Mouse (Mus musculus): ENCODE measurements around the gene Mettl7a2.
"Not testable (repeated sequence)": the region's sequence is repeated elsewhere in the genome, so short reads cannot be mapped to it uniquely, and the experiment has no call there.

Mettl7a2 gene

GRCm38 (mm10) chr15:100337847-100338246 is 15.2 kb upstream of the Mettl7a2 start:
- not testable (repeated sequence) for DNase-seq

DNA sequence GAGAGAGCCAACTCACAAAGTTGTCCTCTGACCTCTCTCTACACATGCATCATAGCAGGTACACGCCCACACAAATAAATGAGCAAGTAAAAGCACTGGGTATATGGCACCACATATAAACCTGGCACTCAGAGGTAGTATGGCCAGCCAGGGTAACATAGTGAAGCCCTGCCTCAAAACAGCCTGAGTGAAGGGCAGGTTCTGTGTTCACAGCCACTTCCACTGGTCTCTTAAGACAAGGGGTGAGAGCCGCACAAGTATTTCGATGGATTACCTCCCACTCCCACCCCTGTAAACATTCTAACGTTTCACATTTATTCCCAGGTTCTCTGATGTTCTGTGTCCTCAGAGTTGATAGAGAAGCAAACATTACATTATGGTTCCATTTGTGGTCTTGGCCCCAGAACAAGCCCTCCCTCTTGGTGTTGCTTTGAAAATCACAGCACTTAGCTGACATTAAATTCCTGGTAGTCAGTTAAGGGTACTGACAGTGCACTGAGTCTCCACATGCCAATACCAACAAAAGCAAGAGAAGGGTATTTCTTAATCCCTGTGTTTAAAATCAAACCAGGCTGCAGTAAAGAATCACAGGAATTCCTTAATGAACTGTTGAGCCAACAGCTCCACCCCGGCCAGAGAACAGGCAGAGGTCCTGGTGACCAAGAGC is 11.6 kb upstream of the Mettl7a2 start:
- not testable (repeated sequence) for DNase-seq

DNA sequence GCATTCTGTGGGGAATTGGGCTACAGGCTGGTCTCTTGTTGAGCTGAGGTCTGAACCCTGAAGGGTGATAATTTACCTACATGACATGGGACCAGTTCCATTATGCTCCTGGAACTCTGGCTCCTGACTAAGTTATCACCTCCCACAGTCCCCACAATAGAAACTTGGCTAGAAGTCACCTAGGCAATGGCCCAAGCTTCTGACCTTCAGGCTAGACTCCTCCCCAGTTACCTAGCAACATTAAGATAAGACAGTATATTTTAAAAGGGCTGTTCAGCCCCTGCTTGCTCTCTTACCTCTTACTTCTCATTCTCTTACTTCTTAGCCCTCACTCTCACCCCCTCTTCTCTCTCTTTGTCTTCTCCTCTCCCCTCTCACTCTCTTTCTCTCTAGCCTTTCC is 7.5 kb upstream of the Mettl7a2 start:
- DNase-seq = peak; percentile 95

- no peak for DNase-seq
These were observed 6.2 kb upstream of the Mettl7a2 start for GRCm38 (mm10) chr15:100346761-100347160.

GRCm38 (mm10) chr15:100349496-100349895 is 3.5 kb upstream of the Mettl7a2 start:
- DNase-seq = no peak

GRCm38 (mm10) chr15:100351501-100352060 is 1.4 kb upstream of the Mettl7a2 start:
- DNase-seq = no peak

- DNase-seq = not testable (repeated sequence)
These were observed 399 bp downstream of the Mettl7a2 start for GRCm38 (mm10) chr15:100353399-100353798.

DNA sequence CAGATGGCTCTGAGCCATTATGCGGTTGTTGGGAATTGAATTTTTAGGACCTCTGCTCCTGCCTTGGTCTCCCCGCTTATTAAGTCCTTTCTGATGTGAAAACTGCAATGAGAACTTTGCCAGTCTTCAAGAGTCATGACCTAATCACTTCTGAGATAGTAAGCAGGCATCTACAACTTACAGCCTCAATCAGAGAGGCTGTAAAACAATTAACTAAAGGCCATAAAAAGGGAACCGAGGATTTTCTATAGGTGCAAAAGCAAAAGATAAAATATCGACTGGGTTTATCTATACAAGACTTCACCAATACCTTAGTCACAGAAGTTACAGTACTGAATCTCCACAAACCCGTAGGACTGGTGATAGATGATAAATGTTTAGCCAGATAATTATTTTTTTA is 2.9 kb downstream of the Mettl7a2 start:
- DNase-seq = no peak

GRCm38 (mm10) chr15:100364242-100364641 is 11.2 kb downstream of the Mettl7a2 start, which contains the start of gene Higd1c:
Gene Higd1c (plus strand): TSS chr15:100364542.
- peak; percentile 70 for DNase-seq

GRCm38 (mm10) chr15:100365967-100366366 is 13.0 kb downstream of the Mettl7a2 start:
- peak; percentile 80 for DNase-seq

- DNase-seq = peak; percentile 31
These were observed 14.1 kb downstream of the Mettl7a2 start for GRCm38 (mm10) chr15:100367119-100367518.

DNA sequence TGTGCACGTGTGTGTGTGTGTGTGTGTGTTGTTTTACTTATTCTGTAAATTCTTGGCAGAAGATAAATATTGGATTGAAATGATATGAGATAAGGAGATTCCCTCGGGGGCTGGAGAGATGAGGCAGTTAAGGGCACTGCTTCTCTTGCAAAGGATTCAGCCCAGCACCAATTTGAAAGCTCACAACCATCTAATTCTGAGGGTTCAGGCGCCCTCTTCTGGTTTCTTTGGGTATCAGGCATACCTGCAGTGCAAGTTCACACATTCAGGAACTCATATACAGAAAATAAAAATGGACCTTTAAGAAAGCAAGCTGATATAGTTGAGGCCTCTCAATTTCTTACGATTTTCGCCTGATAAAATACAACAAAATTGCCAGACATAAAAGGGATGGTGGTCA is 22.1 kb downstream of the Mettl7a2 start:
- DNase-seq = no peak

DNA sequence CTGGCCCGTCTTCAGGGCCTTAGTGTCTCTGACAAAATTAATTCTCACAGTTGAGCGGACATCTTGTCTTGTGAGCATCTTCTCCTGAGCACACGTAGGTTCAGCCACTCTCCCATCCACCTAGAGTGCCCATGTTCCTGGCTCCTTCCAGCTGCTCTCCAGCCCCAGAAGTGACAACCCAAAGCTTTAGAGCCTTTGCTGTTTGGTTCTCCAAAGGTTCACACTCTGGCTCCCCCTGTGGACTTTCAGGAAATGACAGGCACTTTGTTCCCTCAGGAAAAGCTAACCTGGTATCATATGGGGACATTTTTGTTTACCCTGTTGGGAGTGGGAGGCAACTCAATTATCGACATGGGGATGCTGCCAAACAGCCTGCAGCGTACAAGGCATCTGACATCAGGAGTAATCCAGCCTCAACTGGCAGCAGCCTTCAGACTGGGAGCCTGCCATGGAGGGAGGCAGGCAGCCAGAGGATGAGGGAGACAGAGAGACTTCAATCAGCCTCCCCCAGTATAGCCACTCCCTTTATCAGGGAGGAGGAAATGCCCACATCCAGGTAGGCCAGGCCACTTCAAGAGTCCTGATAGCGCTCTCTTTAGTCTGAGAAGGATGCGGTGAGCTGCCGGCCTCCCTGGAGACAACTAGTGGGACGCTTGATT is 25.0 kb downstream of the Mettl7a2 start:
- not testable (repeated sequence) for DNase-seq

GRCm38 (mm10) chr15:100379658-100380057 is 26.7 kb downstream of the Mettl7a2 start:
- DNase-seq = no peak

GRCm38 (mm10) chr15:100380104-100380503 is 27.1 kb downstream of the Mettl7a2 start:
- no peak for DNase-seq

- DNase-seq = no peak
These were observed 32.7 kb downstream of the Mettl7a2 start for GRCm38 (mm10) chr15:100385705-100386104.

GRCm38 (mm10) chr15:100387544-100388223 is 34.7 kb downstream of the Mettl7a2 start:
- DNase-seq = no peak

DNA sequence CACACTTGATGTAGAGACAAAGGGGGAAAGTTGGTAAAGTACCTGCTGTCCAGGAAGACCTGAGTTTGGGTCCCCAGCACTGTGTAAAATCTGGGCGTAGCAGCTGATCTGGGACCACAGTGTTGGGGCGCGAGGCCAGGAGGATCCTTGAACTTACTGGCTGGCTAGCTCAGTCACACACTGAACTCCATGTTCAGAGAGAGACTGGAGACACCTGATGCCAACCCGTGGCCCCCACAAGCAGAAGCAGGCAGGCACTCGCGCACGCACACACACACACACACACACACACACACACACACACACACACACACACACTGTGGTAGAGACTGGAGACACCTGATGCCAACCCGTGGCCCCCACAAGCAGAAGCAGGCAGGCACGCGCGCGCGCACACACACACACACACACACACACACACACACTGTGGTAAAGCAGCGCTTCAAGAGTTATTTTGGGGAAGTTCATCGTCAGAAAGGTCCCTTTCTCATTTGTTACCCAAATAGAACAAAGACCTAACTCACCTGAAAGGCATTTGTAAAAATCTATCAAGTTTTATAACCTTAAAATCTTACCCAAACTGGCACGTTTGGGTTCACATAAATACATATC is 35.3 kb downstream of the Mettl7a2 start:
- no peak for DNase-seq

GRCm38 (mm10) chr15:100388886-100389285 is 35.9 kb downstream of the Mettl7a2 start:
- DNase-seq = no peak

GRCm38 (mm10) chr15:100391066-100391465 is 38.1 kb downstream of the Mettl7a2 start:
- DNase-seq = no peak

DNA sequence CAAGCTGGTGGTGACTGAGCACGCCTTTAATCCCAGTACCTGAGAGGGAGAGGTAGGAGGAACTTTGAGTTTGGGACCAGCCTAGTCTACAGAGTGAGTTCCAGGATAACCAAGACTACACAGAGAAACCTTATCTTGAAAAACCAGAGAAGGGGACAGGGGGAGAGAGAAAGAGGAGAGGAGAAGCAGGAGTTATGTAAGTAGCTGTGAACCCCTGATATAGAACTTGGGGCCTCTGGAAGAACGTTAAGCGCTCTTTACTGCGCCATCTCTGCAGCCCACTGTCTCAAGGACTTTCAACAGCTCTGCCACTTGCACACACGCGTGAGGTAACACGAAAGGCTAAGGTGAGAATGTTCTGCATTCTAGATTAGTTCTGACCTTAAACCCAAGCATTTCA is 38.6 kb downstream of the Mettl7a2 start:
- no peak for DNase-seq

- DNase-seq = no peak
These were observed 40.0 kb downstream of the Mettl7a2 start for GRCm38 (mm10) chr15:100393016-100393415.

DNA sequence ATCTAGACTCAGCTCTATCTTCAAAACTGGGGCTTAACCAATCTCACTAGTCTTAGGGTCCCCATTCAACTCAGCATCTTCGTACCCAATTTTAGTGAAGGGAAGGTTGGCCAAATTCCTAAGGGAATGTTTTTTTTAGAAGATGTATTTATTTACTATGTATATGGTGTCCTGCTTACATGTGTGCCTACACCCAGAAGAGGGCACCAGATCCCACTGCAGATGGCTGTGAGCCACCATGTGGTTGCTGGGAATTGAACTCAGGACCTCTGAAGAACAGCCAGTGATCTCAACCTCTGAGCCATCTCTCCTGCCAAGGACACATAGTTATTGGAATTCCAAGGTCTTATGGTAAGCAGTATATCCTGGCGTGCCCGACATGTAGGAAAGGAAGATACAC is 42.6 kb downstream of the Mettl7a2 start:
- no peak for DNase-seq

All from heart, adult 11 months (tissue).